ENCODE assay signal across 8 mouse cellular contexts in the genomic region with DNA sequence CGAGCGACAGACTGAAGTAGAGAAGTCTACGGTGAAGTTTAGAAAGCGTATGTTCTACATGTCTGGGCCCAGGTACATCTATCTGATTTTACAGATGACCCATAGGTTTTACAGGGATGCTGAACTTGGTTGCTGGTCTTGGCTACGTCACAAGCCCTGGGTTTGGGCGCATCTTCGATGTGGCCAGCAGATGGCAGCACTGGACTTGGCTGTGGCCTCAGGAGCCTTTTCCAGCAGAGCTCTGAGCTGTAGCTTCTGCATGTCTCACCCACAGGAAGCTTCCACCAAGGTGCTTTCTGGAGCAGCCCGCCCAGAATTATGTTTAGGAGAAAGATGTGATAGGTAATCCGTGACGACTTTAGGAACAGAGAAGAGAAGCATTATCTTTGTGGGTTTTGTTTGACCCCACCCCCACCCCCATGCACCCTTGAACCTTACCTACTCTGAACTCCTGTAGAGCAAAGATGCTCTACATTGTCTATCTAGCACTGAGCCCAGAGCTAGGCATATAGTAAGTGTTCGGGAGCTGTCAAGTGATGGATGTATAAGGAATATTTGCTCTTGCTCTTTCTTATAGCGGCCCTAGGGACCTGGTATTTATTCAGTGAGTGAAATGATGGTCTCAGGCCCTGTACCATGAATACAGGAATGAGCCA. TPM values are rescaled to one million over a fixed set of nuclear protein-coding genes. Genes with fewer than 3 reads are reported as not detected.
DNase-seq lines count a peak whose midpoint lies in the region; ATAC-seq lines count a peak whose summit lies in the region.

No protein-coding gene starts in this region.

- no peak overlapping the region for H3K4me3 ChIP-seq in intestine, embryonic 16.5 days (ENCODE audit: low read length)
- H3K4me3 ChIP-seq in midbrain, embryonic 10.5 days, result no peak overlapping the region

- H3K36me3 ChIP-seq in intestine, embryonic 16.5 days (ENCODE audit: control insufficient read depth, insufficient read depth, low read length), result no peaks in the 10 kb centered on the region
- no peaks in the 10 kb centered on the region for H3K36me3 ChIP-seq in midbrain, embryonic 10.5 days

- no peak overlapping the region for H3K9ac ChIP-seq in intestine, embryonic 16.5 days (ENCODE audit: low read depth, low read length)

- WGBS in intestine, embryonic 16.5 days, result 28% methylated on average over 12 of the region's 12 CpGs
- WGBS in midbrain, embryonic 10.5 days, result 30% methylated on average over 12 of the region's 12 CpGs

- H3K27ac ChIP-seq in intestine, embryonic 16.5 days (ENCODE audit: low read length), result no peak overlapping the region
- H3K27ac ChIP-seq in midbrain, embryonic 10.5 days (replicated peaks), result no peak overlapping the region

- peak; percentile 89 to 90 for DNase-seq in adrenal gland, adult 18-20 months (ENCODE audit: low spot score in 2 of 2)
- peak; percentile 91 for DNase-seq in embryo, embryonic 11 days
- peak; percentile 80 to 82 for DNase-seq in gastrocnemius, postnatal 36 days
- peak; percentile 92 to 93 for DNase-seq in left cerebral cortex, postnatal 14 days (ENCODE audit: low spot score in 2 of 2)
- peak; percentile 83 for DNase-seq in midbrain, embryonic 10.5 days (ENCODE audit: low spot score)
- DNase-seq in right cerebral cortex, postnatal 36 days (ENCODE audit: low spot score in 2 of 2), result peak; percentile 80 to 86
- peak; percentile 79 to 87 for DNase-seq in urinary bladder, postnatal 36 days (ENCODE audit: low spot score in 2 of 2)

- intact Hi-C loops in gastrocnemius, postnatal 36 days (cut with DNase I), result loop anchor here (2.0 kb wide), 1 partner anchor 75 kb away; no protein-coding TSS in a partner anchor
- intact Hi-C loops in left cerebral cortex, postnatal 14 days (cut with DNase I), result loop anchor here (1.0 to 2.0 kb wide), 2 partner anchors 75 to 153 kb away; no protein-coding TSS in a partner anchor

- no peaks in the 10 kb centered on the region for H3K27me3 ChIP-seq in intestine, embryonic 16.5 days (replicated peaks; ENCODE audit: control insufficient read depth, insufficient read depth, low read length)
- no peaks in the 10 kb centered on the region for H3K27me3 ChIP-seq in midbrain, embryonic 10.5 days (ENCODE audit: low read depth, poor library complexity, severe bottlenecking)

- H3K4me2 ChIP-seq in intestine, embryonic 16.5 days (ENCODE audit: low read depth, low read length), result no peak overlapping the region

- H3K4me1 ChIP-seq in intestine, embryonic 16.5 days (ENCODE audit: control insufficient read depth, insufficient read depth, low read length), result peaks cover 14% of the 10 kb centered on the region
- H3K4me1 ChIP-seq in midbrain, embryonic 10.5 days, result 0 out of 2 replicates have a peak, but pooled peaks cover 4% of the 10 kb centered on the region

- peak; percentile 69 for ATAC-seq in intestine, embryonic 16.5 days

- H3K9me3 ChIP-seq in intestine, embryonic 16.5 days (ENCODE audit: control insufficient read depth, low read length), result no peaks in the 10 kb centered on the region
- H3K9me3 ChIP-seq in midbrain, embryonic 10.5 days (replicated peaks), result no peaks in the 10 kb centered on the region

RNA-seq across cellular contexts. Expression of a gene that starts 50.7 kb away (rescaled TPM):
- 10 to 100 TPM; 11.0 to 12.7 TPM for total RNA-seq in adrenal gland, adult 18-20 months (2021)
- total RNA-seq in gastrocnemius, postnatal 36 days (2021), result 1 to 10 TPM; 8.6 to 9.1 TPM
- polyA plus RNA-seq in intestine, embryonic 16.5 days (2015; fragmentation: Nextera tagmentation; extraction: Ambion mirVana), result 103 and 110 TPM in 2 replicates
- total RNA-seq in left cerebral cortex, postnatal 14 days (2021), result 10 to 100 TPM; 52.5 to 61.7 TPM
- 134 TPM in 2 replicates for polyA plus RNA-seq in midbrain, embryonic 10.5 days (2016; fragmentation: Nextera tagmentation; extraction: Ambion mirVana)
